Mouse (Mus musculus): Measurements from ENCODE around the gene Ifnl2. TPM values are rescaled to one million over a fixed set of nuclear protein-coding genes. Genes with fewer than 3 reads are reported as not detected.

Gene Ifnl2
- polyA plus RNA-seq, 1 experiment from 2014 or later: not detected

GRCm38 (mm10) chr7:28462769-28463168 lies 47.5 kb downstream of the Ifnl2 start:
- no peak overlapping the region for H3K27ac ChIP-seq (replicated peaks)
- H3K9me3 ChIP-seq (replicated peaks): no peaks in the 10 kb centered on the region
- no peak for ATAC-seq (ENCODE audit: insufficient number of reproducible peaks, low FRiP score, low TSS enrichment, low read depth)
- no peak overlapping the region for H3K4me3 ChIP-seq (replicated peaks)
- no peak overlapping the region for H3K9ac ChIP-seq
- H3K4me2 ChIP-seq (replicated peaks): no peak overlapping the region
- H3K27me3 ChIP-seq: peaks cover 11% of the 10 kb centered on the region; the same call in 1 of the 2 replicates
- H3K36me3 ChIP-seq: peaks cover 45% of the 10 kb centered on the region
- WGBS: 96% methylated on average over 2 of the region's 2 CpGs
- H3K4me1 ChIP-seq: peaks cover 23% of the 10 kb centered on the region

- Histone ChIP-seq H3K9me3 (replicated peaks) (no peaks in the 10 kb centered on the region), H3K9ac (no peak overlapping the region), H3K4me1 (peaks cover 11% of the 10 kb centered on the region; the same call in 1 of the 2 replicates), H3K36me3 (peaks cover 59% of the 10 kb centered on the region), H3K27ac (replicated peaks) (no peak overlapping the region), H3K27me3 (no peaks in the 10 kb centered on the region), H3K4me2 (replicated peaks) (no peak overlapping the region), H3K4me3 (replicated peaks) (no peak overlapping the region)
- WGBS: 87% methylated on average over 4 of the region's 5 CpGs
- ATAC-seq (ENCODE audit: insufficient number of reproducible peaks, low FRiP score, low TSS enrichment, low read depth): no peak
These were observed 49.9 kb downstream of the Ifnl2 start for GRCm38 (mm10) chr7:28460361-28460760.

Other genes starting within 250 kb of the Ifnl2 start
- 3.8 and 5.5 TPM in 2 replicates for gene Eid2, start 242.6 kb downstream of the Ifnl2 start, polyA plus RNA-seq (2015; fragmentation: Nextera tagmentation; extraction: Ambion mirVana)
- gene Eid2b, start 232.7 kb downstream of the Ifnl2 start, polyA plus RNA-seq (2015; fragmentation: Nextera tagmentation; extraction: Ambion mirVana): 13.6 and 15.5 TPM in 2 replicates
- gene Selenov, start 219.3 kb downstream of the Ifnl2 start, polyA plus RNA-seq (2015; fragmentation: Nextera tagmentation; extraction: Ambion mirVana): 0.13 and 0.30 TPM in 2 replicates
- 2.0 and 2.4 TPM in 2 replicates for gene Dll3, start 208.2 kb downstream of the Ifnl2 start, polyA plus RNA-seq (2015; fragmentation: Nextera tagmentation; extraction: Ambion mirVana)
- 125 and 128 TPM in 2 replicates for gene Timm50, start 198.4 kb downstream of the Ifnl2 start, polyA plus RNA-seq (2015; fragmentation: Nextera tagmentation; extraction: Ambion mirVana)
- gene Supt5, start 171.7 kb downstream of the Ifnl2 start, polyA plus RNA-seq (2015; fragmentation: Nextera tagmentation; extraction: Ambion mirVana): 93.3 and 98.8 TPM in 2 replicates
- gene Rps16, start 159.8 kb downstream of the Ifnl2 start, polyA plus RNA-seq (2015; fragmentation: Nextera tagmentation; extraction: Ambion mirVana): 1,000 and 1,004 TPM in 2 replicates
- gene Plekhg2, start 137.9 kb downstream of the Ifnl2 start, polyA plus RNA-seq (2015; fragmentation: Nextera tagmentation; extraction: Ambion mirVana): 66.8 and 76.1 TPM in 2 replicates
- gene Zfp36, start 130.2 kb downstream of the Ifnl2 start, polyA plus RNA-seq (2015; fragmentation: Nextera tagmentation; extraction: Ambion mirVana): 20.2 and 23.5 TPM in 2 replicates
- gene Med29, start 117.7 kb downstream of the Ifnl2 start, polyA plus RNA-seq (2015; fragmentation: Nextera tagmentation; extraction: Ambion mirVana): 47.7 and 52.1 TPM in 2 replicates
- 78.9 and 84.9 TPM in 2 replicates for gene Paf1, start 117.5 kb downstream of the Ifnl2 start, polyA plus RNA-seq (2015; fragmentation: Nextera tagmentation; extraction: Ambion mirVana)
- gene Gmfg, start 73.0 kb downstream of the Ifnl2 start, polyA plus RNA-seq (2015; fragmentation: Nextera tagmentation; extraction: Ambion mirVana): 16.8 and 18.1 TPM in 2 replicates
- gene Lrfn1, start 58.5 kb downstream of the Ifnl2 start, polyA plus RNA-seq (2015; fragmentation: Nextera tagmentation; extraction: Ambion mirVana): 4.8 and 5.3 TPM in 2 replicates
- not detected in 2 replicates for gene Ifnl3, start 12.4 kb upstream of the Ifnl2 start, polyA plus RNA-seq (2015; fragmentation: Nextera tagmentation; extraction: Ambion mirVana)
- not detected in 2 replicates for gene Sycn, start 30.4 kb upstream of the Ifnl2 start, polyA plus RNA-seq (2015; fragmentation: Nextera tagmentation; extraction: Ambion mirVana)
- 2.6 and 4.6 TPM in 2 replicates for gene Nccrp1, start 36.8 kb upstream of the Ifnl2 start, polyA plus RNA-seq (2015; fragmentation: Nextera tagmentation; extraction: Ambion mirVana)
- 32.8 and 34.1 TPM in 2 replicates for gene Samd4b, start 87.7 kb upstream of the Ifnl2 start, polyA plus RNA-seq (2015; fragmentation: Nextera tagmentation; extraction: Ambion mirVana)
- 37.4 and 39.3 TPM in 2 replicates for gene Pak4, start 87.7 kb upstream of the Ifnl2 start, polyA plus RNA-seq (2015; fragmentation: Nextera tagmentation; extraction: Ambion mirVana)
- gene Acp7, start 120.9 kb upstream of the Ifnl2 start, polyA plus RNA-seq (2015; fragmentation: Nextera tagmentation; extraction: Ambion mirVana): 1.3 and 1.9 TPM in 2 replicates
- gene Fbxo27, start 182.4 kb upstream of the Ifnl2 start, polyA plus RNA-seq (2015; fragmentation: Nextera tagmentation; extraction: Ambion mirVana): 8.8 and 9.1 TPM in 2 replicates
- 29.1 and 32.3 TPM in 2 replicates for gene Fbxo17, start 206.3 kb upstream of the Ifnl2 start, polyA plus RNA-seq (2015; fragmentation: Nextera tagmentation; extraction: Ambion mirVana)
- 122 and 124 TPM in 2 replicates for gene Mrps12, start 231.4 kb upstream of the Ifnl2 start, polyA plus RNA-seq (2015; fragmentation: Nextera tagmentation; extraction: Ambion mirVana)
- gene Sars2, start 231.5 kb upstream of the Ifnl2 start, polyA plus RNA-seq (2015; fragmentation: Nextera tagmentation; extraction: Ambion mirVana): 21.9 and 25.3 TPM in 2 replicates
- 128 and 230 TPM in 2 replicates for gene Ccer2, start 245.7 kb upstream of the Ifnl2 start, polyA plus RNA-seq (2015; fragmentation: Nextera tagmentation; extraction: Ambion mirVana)

All from embryonic facial prominence, embryonic 15.5 days (tissue).